Mouse (Mus musculus) myocyte (in vitro differentiated cells): ENCODE results near the gene Natd1.

ENCODE experiments used
- CEBPB ChIP-seq: IDR thresholded peaks from 2 replicates; pipeline ENCODE4 v1.6.1; 2011; ENCODE audit warnings: mild to moderate bottlenecking, moderate library complexity; ENCODE audit not compliant: poor library complexity, insufficient read depth, severe bottlenecking
- E2F4 ChIP-seq: IDR thresholded peaks from one replicate; pipeline ENCODE4 v1.6.1; 2011; ENCODE audit warnings: mild to moderate bottlenecking, control low read depth, moderate library complexity; ENCODE audit not compliant: insufficient read depth
- MAX ChIP-seq: IDR thresholded peaks from one replicate; pipeline ENCODE4 v1.6.1; 2011; ENCODE audit warnings: low read depth, mild to moderate bottlenecking, control low read depth
- MYOD1 ChIP-seq, 3 experiments: IDR thresholded peaks; one replicate each; pipeline ENCODE4 v1.6.1; 2011; ENCODE audit warnings: control low read depth in 2 of 3, low read depth in 2 of 3, mild to moderate bottlenecking in 2 of 3, moderate library complexity in 1 of 3; ENCODE audit not compliant: insufficient read length in 2 of 3, control insufficient read depth in 1 of 3
- MYOG ChIP-seq, 3 experiments: IDR thresholded peaks; one replicate each; pipeline ENCODE4 v1.6.1; 2011; ENCODE audit warnings: control low read depth in 2 of 3, low read depth in 2 of 3, mild to moderate bottlenecking in 2 of 3; ENCODE audit not compliant: insufficient read length in 2 of 3, control insufficient read depth in 1 of 3, insufficient read depth in 1 of 3
- POLR2A ChIP-seq: IDR thresholded peaks from one replicate; pipeline ENCODE4 v1.6.1; 2011; ENCODE audit warnings: low read depth, mild to moderate bottlenecking, control low read depth, moderate library complexity; ENCODE audit not compliant: insufficient read length
- POLR2AphosphoS2 ChIP-seq: IDR thresholded peaks from one replicate; pipeline ENCODE4 v1.6.1; 2011; ENCODE audit warnings: low read depth, control low read depth; ENCODE audit not compliant: insufficient read length
- REST ChIP-seq: IDR thresholded peaks from one replicate; pipeline ENCODE4 v1.6.1; 2011; ENCODE audit warnings: mild to moderate bottlenecking, control low read depth, moderate library complexity; ENCODE audit not compliant: insufficient read depth, insufficient read length
- SRF ChIP-seq: IDR thresholded peaks from one replicate; pipeline ENCODE4 v1.6.1; 2011; ENCODE audit warnings: low read depth; ENCODE audit not compliant: control insufficient read depth, insufficient read length
- TCF12 ChIP-seq: IDR thresholded peaks from one replicate; pipeline ENCODE4 v1.6.1; 2011; ENCODE audit warnings: mild to moderate bottlenecking, control low read depth; ENCODE audit not compliant: poor library complexity, insufficient read depth, severe bottlenecking
- TCF3 ChIP-seq: IDR thresholded peaks from one replicate; pipeline ENCODE4 v1.6.1; 2011; ENCODE audit warnings: low read depth, control low read depth; ENCODE audit not compliant: insufficient read length
- USF1 ChIP-seq: IDR thresholded peaks from one replicate; pipeline ENCODE4 v1.6.1; 2011; ENCODE audit warnings: low read depth, mild to moderate bottlenecking, control low read depth, moderate library complexity

GRCm38 (mm10) chr11:60914491-60914890 is at the start of gene Natd1:
- TF ChIP-seq MAX = no peak
- no peak for TF ChIP-seq E2F4
- no peak for TF ChIP-seq SRF
- peak; percentile 40 for TF ChIP-seq USF1
- TF ChIP-seq MYOG (IDR thresholded peaks at IDR 0.05; ENCODE audit: control insufficient read depth in 1 of 3, insufficient read depth in 1 of 3, insufficient read length in 2 of 3, low read depth in 2 of 3) = no peak
- no peak for TF ChIP-seq POLR2A
- no peak for TF ChIP-seq CEBPB
- no peak for TF ChIP-seq POLR2AphosphoS2
- TF ChIP-seq MYOD1 (IDR thresholded peaks at IDR 0.05; ENCODE audit: control insufficient read depth in 1 of 3, insufficient read length in 2 of 3, low read depth in 2 of 3) = no peak
- TF ChIP-seq TCF12 = no peak
- no peak for TF ChIP-seq REST
- no peak for TF ChIP-seq TCF3
